Comparison of ENCODE assay signal across 14 mouse cellular contexts in genomic region chr11:84389332-84389731, GRCm38 (mm10).
DNase-seq lines count a peak whose midpoint lies in the region; ATAC-seq lines count a peak whose summit lies in the region.
"Had no signal": no experiment of that assay in that cellular context is flagged by ENCODE, and none has a peak within 500 bp of the region (broad histone marks: within the 10 kb centered on the region; RNA-seq: fewer than 3 reads in every experiment).

No protein-coding gene starts in this region.

- no peaks in the 10 kb centered on the region for H3K27me3 ChIP-seq in limb, embryonic 13.5 days
- no peaks in the 10 kb centered on the region for H3K27me3 ChIP-seq in limb, embryonic 10.5 days (ENCODE audit: low read depth, poor library complexity, severe bottlenecking)
- H3K27me3 ChIP-seq in intestine, embryonic 16.5 days (replicated peaks; ENCODE audit: control insufficient read depth, insufficient read depth, low read length): no peaks in the 10 kb centered on the region
- H3K27me3 ChIP-seq: CH12.LX; midbrain, embryonic 13.5 days; neural tube, embryonic 15.5 days had no signal

- no peak overlapping the region for H3K4me3 ChIP-seq in limb, embryonic 13.5 days
- H3K4me3 ChIP-seq in limb, embryonic 10.5 days: no peak overlapping the region
- no peak overlapping the region for H3K4me3 ChIP-seq in intestine, embryonic 16.5 days (ENCODE audit: low read length)
- H3K4me3 ChIP-seq: forebrain, embryonic 10.5 days; midbrain, embryonic 13.5 days; neural tube, embryonic 15.5 days had no signal

- H3K4me1 ChIP-seq in limb, embryonic 13.5 days: 0 out of 2 replicates have a peak, but pooled peaks cover 4% of the 10 kb centered on the region
- H3K4me1 ChIP-seq in limb, embryonic 10.5 days: no peaks in the 10 kb centered on the region
- H3K4me1 ChIP-seq in intestine, embryonic 16.5 days (ENCODE audit: control insufficient read depth, insufficient read depth, low read length): no peaks in the 10 kb centered on the region

- peak overlapping the region; percentile 15; the same call in 1 of the 2 replicates for H3K27ac ChIP-seq in limb, embryonic 13.5 days
- no peak overlapping the region for H3K27ac ChIP-seq in limb, embryonic 10.5 days
- no peak overlapping the region for H3K27ac ChIP-seq in intestine, embryonic 16.5 days (ENCODE audit: low read length)
- H3K27ac ChIP-seq: forebrain, embryonic 10.5 days; midbrain, embryonic 13.5 days; neural tube, embryonic 15.5 days had no signal

- peaks cover 61% of the 10 kb centered on the region for H3K36me3 ChIP-seq in limb, embryonic 13.5 days
- peaks cover 63% of the 10 kb centered on the region for H3K36me3 ChIP-seq in limb, embryonic 10.5 days
- peaks cover 3% of the 10 kb centered on the region; the same call in 1 of the 2 replicates for H3K36me3 ChIP-seq in intestine, embryonic 16.5 days (ENCODE audit: control insufficient read depth, insufficient read depth, low read length)

- no peaks in the 10 kb centered on the region for H3K9me3 ChIP-seq in limb, embryonic 13.5 days
- H3K9me3 ChIP-seq in limb, embryonic 10.5 days (replicated peaks): no peaks in the 10 kb centered on the region
- no peaks in the 10 kb centered on the region for H3K9me3 ChIP-seq in intestine, embryonic 16.5 days (ENCODE audit: control insufficient read depth, low read length)
- H3K9me3 ChIP-seq: forebrain, embryonic 10.5 days; midbrain, embryonic 13.5 days; neural tube, embryonic 15.5 days had no signal

- no peak for ATAC-seq in limb, embryonic 13.5 days (ENCODE audit: low FRiP score, low read depth)
- ATAC-seq in intestine, embryonic 16.5 days: peak; percentile 55; the same call in 1 of the 2 replicates
- ATAC-seq: midbrain, embryonic 13.5 days had no signal

- DNase-seq in limb, embryonic 10.5 days (ENCODE audit: low spot score): no peak
- peak; percentile 45 for DNase-seq in heart, adult 8-10 months (ENCODE audit: low spot score)
- peak; percentile 76 for DNase-seq in lung, postnatal 36 days
- DNase-seq in cerebellum, adult 11 months: no peak
- DNase-seq in adrenal gland, adult 2 months: no peak
- DNase-seq: cerebellum, adult 2 months; kidney, postnatal 25 days; thymus, postnatal 36 days had no signal

- H3K4me2 ChIP-seq in limb, embryonic 13.5 days (replicated peaks): no peak overlapping the region
- H3K4me2 ChIP-seq in intestine, embryonic 16.5 days (ENCODE audit: low read depth, low read length): no peak overlapping the region
- H3K4me2 ChIP-seq: midbrain, embryonic 13.5 days; neural tube, embryonic 15.5 days had no signal

- H3K9ac ChIP-seq in limb, embryonic 13.5 days: no peak overlapping the region
- H3K9ac ChIP-seq in intestine, embryonic 16.5 days (ENCODE audit: low read depth, low read length): no peak overlapping the region
- H3K9ac ChIP-seq: midbrain, embryonic 13.5 days; neural tube, embryonic 15.5 days had no signal

- 69% methylated on average over 6 of the region's 6 CpGs for WGBS in limb, embryonic 13.5 days
- 83% methylated on average over 6 of the region's 6 CpGs for WGBS in limb, embryonic 10.5 days
- WGBS in intestine, embryonic 16.5 days: 69% methylated on average over 6 of the region's 6 CpGs

Comparison
In these comparisons a context has a peak if more than half of its experiments do, and no peak if none do; other contexts are left out.
1. DNase-seq: peak in heart, adult 8-10 months (single experiment) and lung, postnatal 36 days (single experiment); none in limb, embryonic 10.5 days (single experiment), cerebellum, adult 11 months (single experiment) and adrenal gland, adult 2 months (single experiment).